Mouse (Mus musculus) testis, adult 2 months (tissue): ENCODE data around the gene Fam129a. TPM values are rescaled to one million over a fixed set of nuclear protein-coding genes. Genes with fewer than 3 reads are reported as not detected.

Source experiments
- H3K27ac ChIP-seq: fragments of 200-500 bp; 2 replicates; pipeline ENCODE4 v1.5.1; 2012; ENCODE audit warnings: low read depth, low read length; ENCODE audit not compliant: control insufficient read depth, insufficient read depth
- H3K27me3 ChIP-seq: fragments of 200-500 bp; 2 replicates; pipeline ENCODE4 v1.6.1; 2012; ENCODE audit warnings: mild to moderate bottlenecking, low read length, moderate library complexity; ENCODE audit not compliant: control insufficient read depth, insufficient read depth
- H3K36me3 ChIP-seq: fragments of 200-500 bp; 2 replicates; pipeline ENCODE4 v1.6.1; 2012; ENCODE audit warnings: mild to moderate bottlenecking, low read length; ENCODE audit not compliant: control insufficient read depth, insufficient read depth
- H3K4me1 ChIP-seq: fragments of 200-500 bp; 2 replicates; pipeline ENCODE4 v1.6.1; 2012; ENCODE audit warnings: low read length; ENCODE audit not compliant: control insufficient read depth, insufficient read depth
- H3K4me3 ChIP-seq: fragments of 200-500 bp; 2 replicates; pipeline ENCODE4 v1.5.1; 2012; ENCODE audit warnings: low read depth, mild to moderate bottlenecking, low read length, moderate library complexity, mixed read lengths; ENCODE audit not compliant: control insufficient read depth
- CTCF ChIP-seq: fragments of 200-500 bp; IDR thresholded peaks from 2 replicates; pipeline ENCODE4 v1.5.1; 2012; ENCODE audit warnings: low read depth, mild to moderate bottlenecking, inconsistent platforms, low read length, moderate library complexity; ENCODE audit not compliant: control insufficient read depth, insufficient read depth, insufficient replicate concordance
- POLR2A ChIP-seq: fragments of 200-500 bp; IDR thresholded peaks from 2 replicates; pipeline ENCODE4 v1.6.1; 2012; ENCODE audit warnings: low read depth, mild to moderate bottlenecking, inconsistent platforms, low read length, moderate library complexity; ENCODE audit not compliant: control insufficient read depth
- polyA plus RNA-seq: library from polyadenylated mRNA; depleted of rRNA; stranded (reverse); fragments of >200 nt; gene quantifications from 2 replicates; pipeline ENCODE4 v1.2.3, GENCODE M21; 2012

Fam129a gene
- polyA plus RNA-seq, 1 experiment, result 8.8 TPM

DNA sequence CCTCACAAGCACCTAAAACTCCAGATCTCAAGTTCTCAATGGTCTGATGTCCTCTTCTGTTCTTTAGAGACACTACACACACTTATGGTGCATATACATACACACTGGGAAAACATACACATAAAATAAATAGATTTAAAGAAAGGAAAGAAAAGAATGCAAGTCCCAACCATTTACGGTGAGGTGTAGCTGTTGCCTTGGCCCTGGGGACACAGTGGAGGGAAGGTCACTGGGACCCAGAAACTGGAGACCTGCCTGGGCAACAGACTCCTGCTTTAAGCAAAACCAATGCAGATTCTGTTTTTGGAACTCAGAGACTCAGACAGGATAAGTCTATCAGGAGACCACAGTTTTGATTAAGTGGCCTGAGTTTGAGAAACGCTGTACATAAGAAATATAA is 67.8 kb downstream of the Fam129a start:
- no peaks in the 10 kb centered on the region for H3K4me1 ChIP-seq
- no peak overlapping the region for H3K4me3 ChIP-seq
- TF ChIP-seq POLR2A, result no peak
- no peak for TF ChIP-seq CTCF
- no peaks in the 10 kb centered on the region for H3K27me3 ChIP-seq
- H3K27ac ChIP-seq, result no peak overlapping the region
- no peaks in the 10 kb centered on the region for H3K36me3 ChIP-seq

DNA sequence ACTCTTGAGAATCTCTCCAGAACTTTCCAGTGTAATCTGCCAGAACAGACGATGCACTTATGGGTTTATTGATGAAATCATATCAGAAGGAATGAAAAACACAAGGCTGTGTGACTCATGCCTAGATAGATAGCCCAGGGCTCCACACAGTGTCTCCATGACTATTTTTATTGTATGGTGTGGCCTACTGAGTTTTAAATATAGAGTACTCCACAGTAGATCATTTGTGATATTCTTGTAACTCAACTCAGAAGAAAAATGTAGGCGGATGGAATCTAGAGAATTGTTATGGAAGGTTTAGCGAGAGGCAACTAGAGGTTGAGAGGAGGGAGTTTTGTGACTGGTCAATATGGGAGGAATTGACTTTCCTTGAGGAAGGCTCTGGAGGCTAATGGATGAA is 75.4 kb downstream of the Fam129a start:
- H3K4me1 ChIP-seq, result no peaks in the 10 kb centered on the region
- no peaks in the 10 kb centered on the region for H3K36me3 ChIP-seq
- no peak overlapping the region for H3K27ac ChIP-seq
- TF ChIP-seq POLR2A (no peak), CTCF (no peak)
- no peaks in the 10 kb centered on the region for H3K27me3 ChIP-seq
- H3K4me3 ChIP-seq, result no peak overlapping the region

DNA sequence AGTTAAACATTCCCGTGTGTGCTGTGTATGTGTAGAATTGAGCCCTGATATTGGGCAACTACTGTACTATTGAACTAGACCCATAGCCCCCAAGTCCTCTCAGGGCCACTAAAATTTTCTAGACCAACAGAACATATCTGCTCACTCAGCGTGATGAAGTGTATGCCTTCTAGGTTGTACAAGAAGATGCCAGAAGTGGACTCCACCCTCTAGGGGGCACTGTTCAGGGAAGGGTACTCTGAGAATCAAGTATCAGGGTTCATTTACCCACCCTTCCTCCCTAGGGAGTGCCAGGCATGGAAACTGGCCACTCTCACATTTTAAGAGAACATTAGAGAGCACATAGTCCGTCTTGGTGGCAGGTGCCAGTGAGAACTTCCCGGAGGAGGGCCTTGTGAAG is 77.1 kb downstream of the Fam129a start:
- H3K4me3 ChIP-seq, result no peak overlapping the region
- TF ChIP-seq POLR2A (no peak), CTCF (no peak)

DNA sequence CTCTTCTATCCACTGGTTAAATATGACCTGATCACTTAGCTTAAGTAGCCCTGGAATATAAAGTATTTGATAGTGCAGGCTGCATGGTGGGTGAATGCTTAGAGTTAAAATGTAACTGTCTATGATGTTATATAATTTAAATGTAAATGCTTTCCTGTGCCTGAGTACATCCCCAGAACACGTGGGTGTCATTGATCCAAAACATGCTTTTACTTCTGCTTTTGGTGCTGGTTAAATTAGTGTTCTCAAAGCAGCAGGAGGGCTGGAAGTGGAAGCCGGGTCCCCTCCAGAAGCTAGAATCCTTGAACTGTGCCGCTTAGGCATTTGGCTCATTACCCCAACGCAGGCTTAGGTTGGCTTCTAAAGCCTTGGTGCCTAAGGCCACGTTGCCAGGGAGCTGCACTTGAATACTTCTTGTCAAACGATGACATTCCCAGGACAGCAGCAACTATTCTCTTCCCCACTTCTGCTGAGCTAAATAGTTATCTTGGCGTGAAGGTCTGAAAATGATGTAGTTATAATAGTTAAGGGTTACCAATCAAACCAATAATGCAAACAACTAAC is 86.1 kb downstream of the Fam129a start:
- Histone ChIP-seq H3K27me3 (no peaks in the 10 kb centered on the region), H3K4me3 (no peak overlapping the region), H3K27ac (no peak overlapping the region), H3K36me3 (no peaks in the 10 kb centered on the region), H3K4me1 (no peaks in the 10 kb centered on the region; the same call in 1 of the 2 replicates)
- TF ChIP-seq POLR2A, result no peak
- no peak for TF ChIP-seq CTCF

More for the DNA sequence above, 77.1 kb downstream of the Fam129a start:
- Histone ChIP-seq H3K27ac (no peak overlapping the region), H3K4me1 (no peaks in the 10 kb centered on the region), H3K27me3 (no peaks in the 10 kb centered on the region), H3K36me3 (no peaks in the 10 kb centered on the region)

DNA sequence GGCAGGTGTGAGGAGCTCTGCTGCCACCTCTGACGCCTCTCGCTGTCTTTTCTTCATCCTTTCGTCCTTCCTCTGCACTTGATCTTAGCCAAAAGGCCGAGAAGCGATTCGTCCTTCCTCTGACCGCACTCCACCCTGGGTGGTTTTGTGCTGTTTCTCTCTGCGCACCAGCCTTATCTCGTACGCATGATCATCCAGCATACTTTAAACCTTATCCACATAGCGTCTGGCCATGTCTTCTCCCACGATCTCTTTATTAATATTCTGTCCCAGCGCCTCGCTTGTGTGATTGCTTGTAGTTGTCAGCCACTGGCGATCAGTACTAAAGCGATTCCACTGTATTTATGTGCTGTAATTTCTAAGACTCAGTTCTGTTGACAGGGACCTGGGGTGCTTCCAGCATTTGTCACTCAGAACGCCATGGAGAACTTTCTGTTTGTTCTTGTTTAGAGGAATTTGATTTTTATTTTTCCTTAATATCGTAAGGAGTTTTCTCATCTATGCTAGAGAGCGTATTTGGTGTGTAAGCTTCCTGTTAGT is 87.4 kb downstream of the Fam129a start:
- peak overlapping the region; percentile 79 for H3K27ac ChIP-seq
- TF ChIP-seq CTCF, result no peak
- TF ChIP-seq POLR2A, result no peak
- H3K36me3 ChIP-seq, result no peaks in the 10 kb centered on the region
- no peaks in the 10 kb centered on the region; the same call in 1 of the 2 replicates for H3K4me1 ChIP-seq
- H3K27me3 ChIP-seq, result no peaks in the 10 kb centered on the region
- no peak overlapping the region for H3K4me3 ChIP-seq

DNA sequence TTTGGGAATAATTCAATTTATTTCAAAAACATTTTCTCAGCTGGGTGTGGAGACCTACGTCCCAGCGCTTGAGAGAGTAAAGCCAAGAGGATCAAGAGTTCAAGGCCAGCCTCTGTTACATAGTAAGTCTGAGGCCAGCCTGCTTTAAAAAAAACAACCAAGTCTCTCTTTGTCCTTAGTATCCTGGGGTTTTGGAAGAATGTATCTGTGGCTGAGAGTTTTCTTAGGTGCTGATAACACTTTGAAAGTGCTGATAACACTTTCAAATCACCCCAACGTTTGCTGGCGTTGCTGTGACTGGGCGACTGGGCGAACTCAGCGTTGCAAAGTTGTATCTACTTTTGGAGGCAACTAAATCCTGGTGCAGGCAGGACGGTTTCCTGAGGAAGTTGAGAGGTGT is 88.7 kb downstream of the Fam129a start:
- no peaks in the 10 kb centered on the region for H3K27me3 ChIP-seq
- no peak for TF ChIP-seq CTCF
- TF ChIP-seq POLR2A, result no peak
- H3K27ac ChIP-seq, result peak overlapping the region; percentile 71
- no peak overlapping the region for H3K4me3 ChIP-seq
- H3K36me3 ChIP-seq, result no peaks in the 10 kb centered on the region
- no peaks in the 10 kb centered on the region; the same call in 1 of the 2 replicates for H3K4me1 ChIP-seq

DNA sequence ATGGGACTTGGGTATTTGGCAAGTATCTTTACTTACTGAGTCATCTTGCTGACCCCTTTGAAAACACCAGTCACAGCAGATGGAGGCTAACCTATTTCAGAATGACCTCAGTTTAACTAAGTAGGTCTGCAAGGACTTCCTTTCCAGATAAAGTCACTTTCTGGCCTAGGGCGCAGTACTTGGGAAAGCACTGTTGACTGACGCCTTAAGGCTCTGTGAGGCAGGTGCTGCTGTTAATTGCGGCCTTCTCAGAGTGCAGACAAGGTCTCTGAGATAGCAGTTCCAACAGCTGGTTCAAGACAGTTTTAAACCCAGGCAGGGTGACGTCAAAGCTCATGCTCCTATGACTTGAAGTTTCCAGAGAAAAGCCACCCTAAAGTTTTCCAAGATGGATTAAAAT is 89.3 kb downstream of the Fam129a start:
- TF ChIP-seq CTCF (no peak), POLR2A (no peak)
- Histone ChIP-seq H3K36me3 (no peaks in the 10 kb centered on the region), H3K27me3 (no peaks in the 10 kb centered on the region), H3K27ac (peak overlapping the region; percentile 44; the same call in 1 of the 2 replicates), H3K4me3 (no peak overlapping the region), H3K4me1 (no peaks in the 10 kb centered on the region; the same call in 1 of the 2 replicates)
